Mouse (Mus musculus) G1E (cell line): Measurements from ENCODE around the gene Rasal2.

Source experiments
- CTCF ChIP-seq: IDR thresholded peaks from 2 replicates; pipeline ENCODE4 v1.5.1; 2012; ENCODE audit warnings: low read depth, low read length, inconsistent platforms, mixed read lengths
- GATA1 ChIP-seq: IDR thresholded peaks from 2 replicates; pipeline ENCODE4 v1.6.1; 2012; ENCODE audit warnings: borderline replicate concordance, low read length, inconsistent platforms, mixed read lengths

GRCm38 (mm10) chr1:157334834-157335233 is 77.6 kb downstream of the Rasal2 start:
- no peak for TF ChIP-seq CTCF
- TF ChIP-seq GATA1: no peak
